Mouse (Mus musculus): ENCODE data around the gene Prss12. TPM values are rescaled to one million over a fixed set of nuclear protein-coding genes. Genes with fewer than 3 reads are reported as not detected.

The Prss12 gene
- total RNA-seq, 2 experiments from 2014 or later, result 15.7 to 17.9 TPM

DNA sequence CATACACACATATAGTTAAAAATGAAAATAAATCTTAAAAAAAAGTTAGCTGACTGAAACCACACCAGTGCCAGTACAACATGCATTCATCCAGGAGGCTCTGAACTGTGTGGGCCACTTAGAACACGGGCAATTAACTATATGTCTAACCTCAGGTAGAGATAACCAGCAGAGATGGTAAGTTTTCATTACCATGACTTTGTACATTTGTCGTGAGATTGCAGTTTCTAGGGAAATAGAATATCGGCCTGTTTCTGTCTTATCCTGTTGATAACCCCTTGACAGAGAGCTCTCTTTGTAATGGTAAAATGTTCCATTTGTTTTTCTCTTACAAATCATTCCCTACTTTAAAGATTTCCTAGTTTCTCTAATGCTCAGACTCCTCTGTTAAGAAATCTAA lies 103.8 kb downstream of the Prss12 start:
- Histone ChIP-seq H3K27ac (no peak overlapping the region), H3K4me3 (no peak overlapping the region)
- no peak for DNase-seq (ENCODE audit: extremely low spot score in 1 of 2, low spot score in 2 of 2)
- no peak for TF ChIP-seq CTCF (IDR thresholded peaks at IDR 0.05)
- intact Hi-C loops (cut with DNase I), result no loop called here

DNA sequence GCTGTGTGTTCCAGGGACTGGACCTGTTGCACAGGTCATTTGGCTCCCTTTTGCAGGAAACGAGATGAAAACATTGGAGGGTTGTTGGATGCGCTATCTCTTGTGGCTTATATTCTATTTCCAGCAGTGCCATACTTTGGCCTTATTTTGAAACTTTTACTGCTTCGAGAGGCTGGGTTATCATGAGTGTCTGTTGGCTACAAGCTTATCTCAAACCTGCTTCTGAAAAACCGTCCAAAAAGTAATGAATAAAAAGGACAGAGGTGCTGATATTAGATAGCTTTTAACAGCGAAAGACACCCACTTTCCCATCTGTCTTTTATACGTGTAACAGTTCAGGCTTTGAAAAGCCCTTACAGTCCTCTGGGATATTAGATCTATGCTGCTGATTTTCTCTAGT lies 107.2 kb downstream of the Prss12 start:
- no peak for TF ChIP-seq CTCF (IDR thresholded peaks at IDR 0.05)
- Histone ChIP-seq H3K4me3 (no peak overlapping the region), H3K27ac (no peak overlapping the region)
- no peak for DNase-seq (ENCODE audit: extremely low spot score in 1 of 2, low spot score in 2 of 2)
- intact Hi-C loops (cut with DNase I), result no loop called here

DNA sequence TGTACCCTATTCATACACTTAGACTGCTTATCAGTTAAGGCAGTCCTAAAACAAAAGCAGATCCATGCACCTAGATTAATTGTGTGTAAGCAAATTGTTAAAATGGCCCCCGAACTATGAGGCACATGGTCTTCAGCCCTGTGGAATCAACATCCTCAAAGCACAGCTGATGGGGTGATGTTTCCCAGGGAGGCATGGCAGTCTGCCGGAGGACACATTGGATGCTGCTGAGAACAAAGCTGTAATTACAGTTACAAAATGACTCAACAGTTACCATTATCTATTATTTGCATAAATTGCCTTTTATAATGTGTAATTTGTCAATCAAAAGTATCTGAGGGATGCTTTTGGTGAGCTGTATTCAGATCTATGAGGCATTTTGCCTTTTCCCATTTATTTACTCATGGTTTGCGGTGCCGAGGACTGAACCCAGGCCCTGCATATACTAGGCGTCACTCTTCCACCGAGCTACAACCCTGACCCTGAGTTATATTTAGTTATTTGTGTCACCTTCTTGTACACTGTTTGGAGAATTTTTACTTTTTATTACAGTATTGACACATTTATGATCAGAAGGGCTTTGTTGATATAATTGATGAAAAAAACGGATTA lies 108.6 kb downstream of the Prss12 start:
- intact Hi-C loops (cut with DNase I), result no loop called here
- no peak for TF ChIP-seq CTCF (IDR thresholded peaks at IDR 0.05)
- no peak overlapping the region for H3K4me3 ChIP-seq
- H3K27ac ChIP-seq, result no peak overlapping the region
- DNase-seq (ENCODE audit: extremely low spot score in 1 of 2, low spot score in 2 of 2), result no peak

Other genes with a start within 250 kb of the Prss12 start
- 1 to 10 TPM; 2.7 to 3.0 TPM for gene Synpo2, start 210.8 kb upstream of the Prss12 start, total RNA-seq (2021)
- 10 to 100 TPM; 12.6 to 17.0 TPM for gene Sec24d, start 179.5 kb upstream of the Prss12 start, total RNA-seq (2021)
- gene Mettl14, start 60.8 kb upstream of the Prss12 start, total RNA-seq (2021), result 10 to 100 TPM; 11.2 to 12.3 TPM
- 10 to 100 TPM; 25.0 to 26.2 TPM for gene Ndst3, start 243.9 kb downstream of the Prss12 start, total RNA-seq (2021)